Mouse (Mus musculus): ENCODE measurements around the gene Tekt4. TPM values are rescaled to one million over a fixed set of nuclear protein-coding genes. Genes with fewer than 3 reads are reported as not detected.

Gene Tekt4
- polyA plus RNA-seq, 1 experiment, result 341 TPM

DNA sequence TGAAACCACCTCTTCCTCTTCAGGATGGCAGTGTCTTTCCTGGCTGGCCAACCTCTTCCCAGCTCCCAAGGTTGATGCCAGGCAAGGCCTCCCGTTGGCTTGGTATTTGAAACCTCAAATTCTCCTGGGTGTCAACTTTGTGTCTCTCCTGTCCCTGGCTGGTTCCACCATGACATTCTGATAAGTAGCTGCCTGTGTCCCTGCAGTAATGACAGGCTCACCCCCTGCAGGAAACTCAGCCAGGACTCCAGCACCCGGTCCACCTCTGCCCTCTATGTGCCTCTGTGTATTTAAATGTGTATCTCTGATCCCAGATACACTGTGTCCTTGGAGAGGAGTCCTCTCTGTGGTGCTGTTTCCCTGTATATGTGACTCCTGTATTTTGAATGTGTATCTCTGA, 11.8 kb downstream of the Tekt4 start:
- H3K4me3 ChIP-seq (ENCODE audit: control insufficient read depth, low read depth, low read length), result no peak overlapping the region
- H3K27ac ChIP-seq (ENCODE audit: control insufficient read depth, insufficient read depth, low read depth, low read length), result no peak overlapping the region
- H3K4me1 ChIP-seq (ENCODE audit: control insufficient read depth, insufficient read depth, low read length), result peaks cover 6% of the 10 kb centered on the region
- no peaks in the 10 kb centered on the region for H3K27me3 ChIP-seq (ENCODE audit: control insufficient read depth, insufficient read depth, low read length)
- no peaks in the 10 kb centered on the region for H3K36me3 ChIP-seq (ENCODE audit: control insufficient read depth, insufficient read depth, low read length)
- no peak for TF ChIP-seq POLR2A (IDR thresholded peaks at IDR 0.05; ENCODE audit: control insufficient read depth, low read depth, low read length)
- TF ChIP-seq CTCF (IDR thresholded peaks at IDR 0.05; ENCODE audit: control insufficient read depth, insufficient read depth, insufficient replicate concordance, low read depth, low read length), result no peak

DNA sequence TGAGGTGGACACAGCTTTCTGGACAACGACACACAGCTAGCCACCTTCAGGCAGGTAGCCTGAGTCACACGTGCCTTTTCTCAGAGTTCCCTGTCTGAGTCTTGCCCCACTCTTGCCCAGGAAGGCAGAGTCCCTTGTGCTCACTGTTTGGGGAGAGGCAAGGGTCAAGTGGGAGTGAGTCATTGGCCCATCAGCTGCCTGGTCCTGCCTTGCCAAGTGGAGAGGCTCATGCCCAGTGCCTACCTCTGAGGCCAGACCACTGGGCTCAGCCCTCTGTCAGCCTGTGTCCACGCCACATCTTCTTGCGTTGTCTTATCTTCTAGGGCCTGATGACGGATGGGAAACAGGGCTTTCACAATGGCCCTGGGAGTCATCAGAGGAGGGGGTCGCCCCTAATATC, 13.4 kb downstream of the Tekt4 start:
- Histone ChIP-seq H3K4me3 (ENCODE audit: control insufficient read depth, low read depth, low read length) (no peak overlapping the region), H3K27ac (ENCODE audit: control insufficient read depth, insufficient read depth, low read depth, low read length) (no peak overlapping the region), H3K36me3 (ENCODE audit: control insufficient read depth, insufficient read depth, low read length) (no peaks in the 10 kb centered on the region), H3K27me3 (ENCODE audit: control insufficient read depth, insufficient read depth, low read length) (no peaks in the 10 kb centered on the region), H3K4me1 (ENCODE audit: control insufficient read depth, insufficient read depth, low read length) (peaks cover 16% of the 10 kb centered on the region)
- TF ChIP-seq POLR2A (IDR thresholded peaks at IDR 0.05; ENCODE audit: control insufficient read depth, low read depth, low read length) (no peak), CTCF (IDR thresholded peaks at IDR 0.05; ENCODE audit: control insufficient read depth, insufficient read depth, insufficient replicate concordance, low read depth, low read length) (no peak)

DNA sequence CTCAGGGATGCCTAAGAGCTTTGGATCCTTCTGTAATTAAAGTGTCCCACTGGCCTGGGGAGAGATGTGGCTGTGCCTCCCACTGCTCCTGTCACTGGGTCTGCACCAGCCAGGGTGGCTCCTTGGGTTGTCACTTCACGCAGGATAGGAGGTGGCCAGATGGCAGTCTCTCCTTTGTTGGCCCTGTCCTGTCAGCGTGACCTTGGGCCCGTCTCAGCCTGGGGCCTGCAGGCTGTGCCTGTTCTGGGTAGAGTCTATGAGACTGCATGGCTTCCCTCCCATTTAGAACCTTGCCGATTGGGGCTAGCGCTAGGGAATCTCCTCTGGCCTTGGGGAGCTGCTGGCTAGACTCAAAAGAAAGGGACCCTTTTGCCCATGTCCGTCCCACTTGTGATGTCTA, 13.9 kb downstream of the Tekt4 start:
- Histone ChIP-seq H3K27ac (ENCODE audit: control insufficient read depth, insufficient read depth, low read depth, low read length) (no peak overlapping the region), H3K4me3 (ENCODE audit: control insufficient read depth, low read depth, low read length) (no peak overlapping the region), H3K27me3 (ENCODE audit: control insufficient read depth, insufficient read depth, low read length) (no peaks in the 10 kb centered on the region), H3K36me3 (ENCODE audit: control insufficient read depth, insufficient read depth, low read length) (no peaks in the 10 kb centered on the region), H3K4me1 (ENCODE audit: control insufficient read depth, insufficient read depth, low read length) (peaks cover 16% of the 10 kb centered on the region)
- TF ChIP-seq POLR2A (IDR thresholded peaks at IDR 0.05; ENCODE audit: control insufficient read depth, low read depth, low read length) (no peak), CTCF (IDR thresholded peaks at IDR 0.05; ENCODE audit: control insufficient read depth, insufficient read depth, insufficient replicate concordance, low read depth, low read length) (no peak)

DNA sequence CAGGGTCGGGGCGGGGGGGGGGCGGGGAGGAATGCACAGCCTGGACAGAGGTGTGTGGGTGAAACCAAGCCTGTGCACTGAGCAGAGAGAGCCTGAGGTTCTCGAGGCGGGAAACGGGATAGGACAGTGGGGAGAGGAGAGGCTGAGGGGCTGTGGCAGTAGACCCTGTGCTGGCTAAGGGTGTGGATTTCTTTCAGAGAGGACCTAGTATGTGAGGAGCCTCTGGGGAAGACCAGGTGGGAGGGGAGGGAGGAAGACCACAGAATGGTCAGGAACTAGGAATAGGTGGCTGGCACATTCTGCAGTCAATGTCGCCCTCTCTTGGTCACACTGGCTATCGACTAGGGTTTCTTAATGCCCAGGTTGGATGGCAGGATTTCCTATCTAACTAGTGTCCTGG, 15.4 kb downstream of the Tekt4 start:
- Histone ChIP-seq H3K4me1 (ENCODE audit: control insufficient read depth, insufficient read depth, low read length) (peaks cover 26% of the 10 kb centered on the region), H3K27ac (ENCODE audit: control insufficient read depth, insufficient read depth, low read depth, low read length) (no peak overlapping the region), H3K27me3 (ENCODE audit: control insufficient read depth, insufficient read depth, low read length) (no peaks in the 10 kb centered on the region), H3K36me3 (ENCODE audit: control insufficient read depth, insufficient read depth, low read length) (no peaks in the 10 kb centered on the region), H3K4me3 (ENCODE audit: control insufficient read depth, low read depth, low read length) (no peak overlapping the region)
- TF ChIP-seq POLR2A (IDR thresholded peaks at IDR 0.05; ENCODE audit: control insufficient read depth, low read depth, low read length), result no peak
- peak; percentile 55; the same call in 1 of the 2 replicates for TF ChIP-seq CTCF (IDR thresholded peaks at IDR 0.05; ENCODE audit: control insufficient read depth, insufficient read depth, insufficient replicate concordance, low read depth, low read length)

DNA sequence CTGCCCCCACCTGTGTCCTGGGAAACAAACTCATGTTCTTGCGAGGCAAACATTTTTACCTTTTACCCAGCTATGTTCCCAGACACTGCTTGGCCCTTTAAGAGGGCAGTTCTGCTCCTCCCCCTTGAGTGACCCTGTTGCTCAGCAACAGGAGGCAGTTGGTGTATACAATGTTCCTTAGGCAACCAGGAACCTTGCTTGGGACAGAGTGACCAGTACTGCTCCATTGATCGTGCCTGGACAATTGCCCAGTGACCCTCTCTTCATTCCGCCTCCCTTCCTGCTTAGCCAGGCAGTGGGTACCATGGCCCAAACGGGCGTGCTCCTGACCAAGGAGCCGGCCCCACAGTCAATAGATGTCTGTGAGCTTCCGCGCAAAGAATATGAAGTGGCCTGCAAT, 17.0 kb downstream of the Tekt4 start:
- Histone ChIP-seq H3K36me3 (ENCODE audit: control insufficient read depth, insufficient read depth, low read length) (no peaks in the 10 kb centered on the region), H3K4me1 (ENCODE audit: control insufficient read depth, insufficient read depth, low read length) (peaks cover 28% of the 10 kb centered on the region), H3K27ac (ENCODE audit: control insufficient read depth, insufficient read depth, low read depth, low read length) (peak overlapping the region; percentile 75), H3K4me3 (ENCODE audit: control insufficient read depth, low read depth, low read length) (peak overlapping the region; percentile 91), H3K27me3 (ENCODE audit: control insufficient read depth, insufficient read depth, low read length) (no peaks in the 10 kb centered on the region)
- peak; percentile 83; the same call in 1 of the 2 replicates for TF ChIP-seq POLR2A (IDR thresholded peaks at IDR 0.05; ENCODE audit: control insufficient read depth, low read depth, low read length)
- TF ChIP-seq CTCF (IDR thresholded peaks at IDR 0.05; ENCODE audit: control insufficient read depth, insufficient read depth, insufficient replicate concordance, low read depth, low read length), result no peak

DNA sequence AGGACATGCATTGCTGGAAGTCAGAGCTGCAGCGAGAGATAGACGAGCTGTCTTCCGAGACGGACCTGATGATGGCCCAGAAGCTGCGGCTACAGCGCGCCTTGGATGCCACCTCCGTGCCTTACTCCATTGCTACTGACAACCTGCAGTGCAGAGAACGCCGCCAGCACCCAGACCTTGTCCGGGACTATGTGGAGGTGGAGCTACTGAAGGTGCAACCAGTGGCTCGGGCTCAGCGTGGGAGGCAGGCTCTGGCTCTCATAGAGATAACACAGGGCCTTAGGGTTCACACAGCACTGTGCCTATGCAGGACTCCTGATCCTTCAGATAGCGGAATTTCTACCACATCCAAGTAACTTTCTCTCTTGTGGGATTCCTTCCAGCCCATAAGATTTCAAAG, 17.6 kb downstream of the Tekt4 start:
- no peaks in the 10 kb centered on the region for H3K36me3 ChIP-seq (ENCODE audit: control insufficient read depth, insufficient read depth, low read length)
- no peak for TF ChIP-seq CTCF (IDR thresholded peaks at IDR 0.05; ENCODE audit: control insufficient read depth, insufficient read depth, insufficient replicate concordance, low read depth, low read length)
- no peak for TF ChIP-seq POLR2A (IDR thresholded peaks at IDR 0.05; ENCODE audit: control insufficient read depth, low read depth, low read length)
- H3K27ac ChIP-seq (ENCODE audit: control insufficient read depth, insufficient read depth, low read depth, low read length), result peak overlapping the region; percentile 75; the same call in 1 of the 2 replicates
- peaks cover 28% of the 10 kb centered on the region for H3K4me1 ChIP-seq (ENCODE audit: control insufficient read depth, insufficient read depth, low read length)
- peak overlapping the region; percentile 91 for H3K4me3 ChIP-seq (ENCODE audit: control insufficient read depth, low read depth, low read length)
- H3K27me3 ChIP-seq (ENCODE audit: control insufficient read depth, insufficient read depth, low read length), result no peaks in the 10 kb centered on the region

DNA sequence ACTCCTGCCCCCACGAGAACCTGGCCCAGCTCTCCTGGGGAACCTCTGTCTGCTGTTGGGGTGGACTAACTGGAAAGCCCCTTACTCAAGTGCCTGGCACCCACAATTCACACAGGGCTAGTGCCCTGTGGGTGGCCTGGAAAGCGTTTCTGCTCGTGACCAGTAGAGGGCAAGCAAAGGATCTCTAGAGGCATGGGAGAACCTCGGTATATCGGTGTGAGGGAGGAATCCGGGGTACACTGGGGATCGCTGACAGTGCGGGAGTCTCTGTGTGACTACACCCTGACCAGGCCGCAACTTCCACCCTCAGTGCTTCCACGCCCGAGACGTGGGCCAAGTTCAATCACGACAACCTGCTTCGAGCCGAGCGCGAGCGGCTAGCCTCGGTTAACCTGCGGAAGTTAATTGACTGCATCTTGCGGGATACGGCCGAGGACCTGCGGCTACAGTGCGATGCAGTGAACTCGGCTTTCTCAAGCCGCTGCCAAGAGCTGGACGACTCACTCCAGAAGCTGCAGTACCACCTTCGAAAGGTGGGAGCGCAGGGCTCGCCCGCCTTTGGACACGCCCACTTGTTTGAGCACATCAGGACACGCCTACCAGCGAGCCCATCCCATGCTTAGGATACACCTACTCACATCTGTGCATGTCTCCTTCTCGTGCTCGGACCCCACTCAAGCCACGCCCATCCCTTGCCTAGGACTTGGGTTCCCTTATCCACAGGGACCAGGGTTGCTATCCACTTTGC, 20.1 kb downstream of the Tekt4 start:
- H3K4me3 ChIP-seq (ENCODE audit: control insufficient read depth, low read depth, low read length), result peak overlapping the region; percentile 91
- H3K36me3 ChIP-seq (ENCODE audit: control insufficient read depth, insufficient read depth, low read length), result no peaks in the 10 kb centered on the region
- H3K4me1 ChIP-seq (ENCODE audit: control insufficient read depth, insufficient read depth, low read length), result peaks cover 28% of the 10 kb centered on the region
- no peaks in the 10 kb centered on the region for H3K27me3 ChIP-seq (ENCODE audit: control insufficient read depth, insufficient read depth, low read length)
- H3K27ac ChIP-seq (ENCODE audit: control insufficient read depth, insufficient read depth, low read depth, low read length), result no peak overlapping the region
- no peak for TF ChIP-seq POLR2A (IDR thresholded peaks at IDR 0.05; ENCODE audit: control insufficient read depth, low read depth, low read length)
- TF ChIP-seq CTCF (IDR thresholded peaks at IDR 0.05; ENCODE audit: control insufficient read depth, insufficient read depth, insufficient replicate concordance, low read depth, low read length), result peak; percentile 52; the same call in 1 of the 2 replicates

Data from testis, adult 2 months (tissue).